Mouse (Mus musculus) 416B (cell line): ENCODE data around the gene Toe1.
"Not testable (repeated sequence)": the region's sequence is repeated elsewhere in the genome, so short reads cannot be mapped to it uniquely, and the experiment has no call there.

Source experiments
- DNase-seq: peaks from one replicate; pipeline ENCODE4 v3.0.0; 2011; ENCODE audit warnings: low read depth

The Toe1 gene

DNA sequence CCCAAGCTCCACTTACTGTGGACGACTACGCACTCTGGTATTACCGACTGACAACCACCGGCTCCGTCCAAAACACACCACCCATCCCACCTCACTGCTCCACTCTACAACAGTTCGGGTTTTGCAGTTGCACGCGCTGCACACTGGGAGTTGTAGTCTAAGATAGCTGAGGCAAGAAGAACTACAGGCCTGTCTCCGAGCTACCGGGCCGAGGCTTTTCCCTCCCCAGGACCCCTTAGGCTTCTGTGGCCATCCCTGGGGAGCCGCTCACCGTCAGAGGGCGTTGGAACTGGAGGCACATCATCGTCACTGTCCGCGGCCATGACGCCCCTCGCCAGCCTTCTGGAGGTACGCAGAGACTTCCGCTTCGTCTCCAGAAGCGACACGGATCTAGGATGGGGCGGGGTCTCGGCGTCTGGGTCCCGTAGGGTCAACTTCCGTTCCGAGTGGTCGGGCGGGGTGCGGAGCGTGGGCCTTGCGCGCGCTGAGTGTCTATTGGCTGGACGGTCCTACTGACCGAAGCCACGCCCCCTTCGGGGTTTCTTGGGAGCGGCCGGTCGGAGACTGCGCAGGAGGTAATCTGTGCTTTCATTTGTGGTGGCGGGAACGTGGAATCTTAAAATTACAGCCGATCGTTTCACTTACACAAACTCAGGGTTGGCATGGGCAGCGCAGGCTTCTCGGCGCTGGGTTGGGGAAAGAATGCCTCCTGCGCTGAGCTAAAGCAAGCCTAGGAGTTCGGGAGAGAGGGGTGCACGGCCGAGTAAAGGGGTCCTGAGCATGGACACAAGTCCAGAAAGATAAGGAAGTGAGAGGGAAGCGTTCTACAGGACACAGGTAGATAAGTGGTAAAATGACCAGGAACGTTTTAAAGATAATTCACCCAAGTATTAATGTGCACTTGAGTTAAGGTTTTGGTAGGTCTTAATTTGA is at the start of gene Toe1, which contains the start of gene Mutyh:
Gene Toe1 (minus strand): TSS at position 444 of the 933 bp plus-strand sequence.
Gene Mutyh (plus strand): TSS at position 527 of the 933 bp plus-strand sequence.
- peak; percentile 98 for DNase-seq

DNA sequence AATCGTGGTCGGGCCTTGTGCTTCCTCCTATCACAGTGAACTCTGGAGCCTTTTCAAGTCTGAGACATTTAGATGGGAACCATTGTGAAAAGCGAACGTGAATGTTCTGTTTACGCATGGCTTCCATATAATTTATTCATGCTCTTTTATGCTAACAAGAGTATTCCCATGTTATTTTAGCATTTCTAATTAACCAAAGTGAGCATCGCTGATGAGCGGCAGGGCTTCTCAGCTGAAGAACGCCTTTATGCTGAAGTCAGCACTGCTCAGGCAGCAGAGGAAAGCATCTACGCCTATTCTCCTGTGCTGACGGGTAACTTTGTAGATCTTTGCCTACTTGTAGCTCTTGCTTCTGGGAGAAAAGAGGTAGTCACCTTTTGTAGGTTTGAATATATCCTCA is 49.8 kb upstream of the Toe1 start:
- DNase-seq: no peak

DNA sequence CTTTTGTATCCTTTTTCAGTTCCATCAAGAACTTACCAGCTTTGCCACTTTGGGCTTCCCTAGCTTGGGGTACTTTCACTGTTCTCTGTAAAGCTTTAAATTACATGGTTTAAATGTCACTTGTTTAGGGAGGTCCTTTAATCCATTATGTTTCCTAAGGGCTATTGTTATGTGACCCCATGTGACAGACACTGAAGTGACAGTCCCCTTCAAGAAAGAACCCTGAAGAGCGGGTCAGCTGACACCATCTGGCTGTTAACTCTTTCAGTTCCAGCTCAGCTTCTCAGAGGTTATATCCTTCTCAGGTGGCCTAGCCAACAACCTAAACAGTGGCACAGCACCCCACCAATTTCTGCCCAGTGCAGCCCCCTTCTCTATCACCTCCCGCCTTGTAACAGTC is 46.8 kb upstream of the Toe1 start:
- DNase-seq: no peak

DNA sequence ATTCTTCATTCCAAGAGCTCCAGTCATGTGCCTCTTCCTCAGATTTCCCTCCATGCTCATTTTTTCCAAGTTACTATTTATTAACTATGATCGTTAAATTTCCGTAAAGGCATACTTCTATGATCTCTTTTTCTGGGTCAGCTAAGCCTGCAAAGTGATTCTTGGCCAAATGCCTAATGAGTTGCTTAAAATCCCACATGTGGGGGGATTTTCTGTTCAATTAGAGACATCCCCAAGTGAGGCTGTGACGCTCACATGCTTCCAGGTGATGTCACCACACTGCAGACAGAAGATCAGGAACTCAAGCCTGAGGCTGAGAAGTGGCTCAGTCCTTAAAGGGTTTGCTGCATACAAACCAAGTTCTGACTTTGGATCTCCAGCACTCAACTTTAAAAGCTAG is 42.5 kb upstream of the Toe1 start:
- no peak for DNase-seq

DNA sequence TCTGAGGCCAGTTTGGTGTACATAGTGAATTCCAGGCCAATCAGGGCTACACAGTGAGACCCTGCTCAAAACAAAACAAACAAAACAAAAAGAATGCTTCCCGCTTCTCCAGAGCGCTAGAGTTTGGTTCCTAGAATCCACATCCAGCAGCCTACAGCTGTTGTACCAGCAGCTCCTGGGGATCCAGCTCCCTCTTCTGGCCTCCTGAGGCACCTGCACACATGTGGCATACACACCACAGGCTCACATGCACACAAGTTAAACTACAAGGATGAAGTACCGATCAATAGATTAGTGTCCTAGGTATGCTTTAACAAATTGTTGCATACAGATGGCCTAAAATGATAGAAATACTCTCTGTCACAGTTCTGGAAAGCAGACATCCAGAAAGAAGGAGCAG is 36.9 kb upstream of the Toe1 start:
- no peak for DNase-seq

DNA sequence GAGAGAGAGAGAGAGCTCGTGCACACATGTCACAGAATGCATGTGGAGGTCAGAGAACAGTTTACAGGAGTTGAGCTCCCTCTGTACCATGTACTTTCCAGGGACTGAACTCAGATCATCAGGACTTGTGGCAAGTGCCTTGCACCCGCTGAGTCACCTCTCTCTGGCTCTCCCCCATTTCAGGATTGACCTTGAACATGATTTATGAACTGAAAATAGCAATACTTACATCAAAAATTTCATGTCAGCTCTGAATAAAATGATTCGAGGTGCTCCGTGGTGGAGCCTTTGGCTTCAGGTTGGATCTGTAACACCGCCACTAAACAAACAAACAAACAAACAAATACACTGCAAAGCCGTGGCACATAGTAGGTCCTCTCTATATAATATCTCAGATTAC is 33.4 kb upstream of the Toe1 start:
- DNase-seq: peak; percentile 14

DNA sequence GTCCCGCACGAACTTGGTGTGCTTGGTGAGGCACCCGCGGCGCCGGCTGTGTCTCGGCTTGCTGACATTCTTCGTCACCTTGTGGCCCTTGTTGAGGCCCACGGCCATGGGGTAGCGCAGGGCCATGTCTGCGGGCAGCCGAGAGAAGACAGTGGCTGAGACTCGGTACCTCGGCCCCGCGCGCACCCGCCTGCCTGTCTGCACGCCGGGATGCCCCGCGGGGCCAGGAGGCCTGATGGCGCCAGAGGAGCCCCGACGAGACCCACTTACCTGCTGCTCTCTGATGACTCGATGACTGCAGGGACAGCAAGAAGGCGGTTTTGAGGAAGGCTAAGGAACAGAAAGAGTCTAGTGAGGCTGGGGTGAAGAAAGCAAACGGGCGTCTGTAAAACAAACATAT is 32.7 kb upstream of the Toe1 start:
- not testable (repeated sequence) for DNase-seq

DNA sequence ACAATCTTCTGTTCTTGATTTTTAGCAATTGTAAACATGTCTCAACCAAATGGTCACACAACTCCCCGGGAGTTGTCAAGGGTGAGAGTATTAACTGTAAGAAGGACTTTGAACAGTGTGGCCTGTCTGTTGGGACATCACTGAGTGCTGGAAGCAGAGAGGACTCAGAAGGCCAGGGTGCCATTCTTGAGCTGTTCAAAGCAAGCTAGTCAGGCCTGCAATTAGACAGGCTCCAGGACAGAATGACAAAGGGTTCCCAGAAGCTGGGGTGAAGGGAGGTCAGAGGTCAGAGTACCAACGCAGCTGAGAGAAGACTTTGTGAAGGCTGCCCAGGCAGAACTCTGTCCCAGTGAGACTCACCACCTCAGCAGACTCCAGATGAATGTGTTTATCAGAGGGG is 31.6 kb upstream of the Toe1 start:
- no peak for DNase-seq

DNA sequence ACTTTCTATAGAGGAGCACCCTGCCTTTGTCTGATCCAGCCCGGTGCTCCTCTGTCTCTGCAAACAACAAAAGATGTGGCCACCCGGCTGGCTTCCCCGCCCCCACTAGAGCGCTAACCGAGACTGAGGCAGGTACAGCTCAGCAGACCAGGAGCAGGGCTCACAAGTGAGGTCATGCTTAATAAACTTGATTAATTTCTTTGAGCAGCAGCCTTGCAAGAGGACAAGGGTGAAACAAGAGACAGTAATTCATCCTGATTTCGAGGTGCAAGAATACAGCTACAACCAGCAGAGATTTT is 22.6 kb upstream of the Toe1 start:
- DNase-seq: no peak

DNA sequence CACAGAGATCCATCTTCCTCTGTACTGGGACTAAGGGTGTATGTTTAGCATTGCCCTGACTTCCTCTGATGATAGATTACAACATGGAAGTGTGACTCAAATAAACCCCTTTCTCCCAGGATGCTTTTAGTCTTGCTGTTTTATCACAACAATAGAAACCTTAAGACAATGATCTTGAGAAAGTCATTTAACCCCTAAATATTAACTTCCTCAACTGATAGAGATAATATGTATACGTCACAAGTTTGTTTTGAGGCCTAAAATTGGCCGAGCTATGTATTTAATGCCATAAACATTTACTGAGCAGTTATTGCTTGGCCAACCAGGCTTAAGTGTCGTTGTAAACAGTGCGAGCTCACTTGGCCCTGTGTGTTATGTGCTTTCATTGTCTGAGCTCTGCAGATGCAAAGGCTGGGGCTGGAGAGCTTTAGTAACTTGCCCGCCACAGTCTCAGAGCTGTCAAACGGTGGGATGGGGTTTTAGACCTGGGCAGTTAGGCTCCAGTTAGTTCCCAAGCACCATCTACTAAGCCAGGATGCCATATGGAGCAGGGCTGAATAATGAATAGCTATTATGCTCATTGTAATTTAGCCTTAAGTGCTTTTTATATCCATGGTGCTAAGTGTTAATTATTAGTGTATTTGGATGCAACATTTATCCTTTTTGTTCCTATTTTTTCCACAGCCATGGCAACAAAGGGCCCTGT is 22.1 kb upstream of the Toe1 start:
- DNase-seq: no peak

DNA sequence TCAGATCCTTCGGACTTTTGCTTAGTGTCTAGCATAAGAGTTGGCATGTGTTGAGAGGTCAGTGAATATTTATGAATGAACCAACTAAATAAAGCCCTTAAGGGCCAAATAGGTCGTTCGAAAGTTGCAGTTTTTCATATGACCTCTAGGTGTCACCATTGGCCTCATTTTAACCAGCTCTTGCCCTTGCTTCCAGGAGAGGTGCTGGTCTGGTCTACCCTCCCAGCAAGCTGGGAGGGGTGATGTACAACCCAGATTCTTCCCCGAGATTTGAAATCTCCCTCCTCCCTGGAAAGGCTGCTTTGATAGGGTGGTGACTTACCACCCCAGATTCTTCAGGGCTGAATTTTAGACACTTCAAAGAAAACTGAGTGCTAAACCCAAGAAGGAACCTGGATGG is 20.4 kb upstream of the Toe1 start:
- DNase-seq: peak; percentile 87

DNA sequence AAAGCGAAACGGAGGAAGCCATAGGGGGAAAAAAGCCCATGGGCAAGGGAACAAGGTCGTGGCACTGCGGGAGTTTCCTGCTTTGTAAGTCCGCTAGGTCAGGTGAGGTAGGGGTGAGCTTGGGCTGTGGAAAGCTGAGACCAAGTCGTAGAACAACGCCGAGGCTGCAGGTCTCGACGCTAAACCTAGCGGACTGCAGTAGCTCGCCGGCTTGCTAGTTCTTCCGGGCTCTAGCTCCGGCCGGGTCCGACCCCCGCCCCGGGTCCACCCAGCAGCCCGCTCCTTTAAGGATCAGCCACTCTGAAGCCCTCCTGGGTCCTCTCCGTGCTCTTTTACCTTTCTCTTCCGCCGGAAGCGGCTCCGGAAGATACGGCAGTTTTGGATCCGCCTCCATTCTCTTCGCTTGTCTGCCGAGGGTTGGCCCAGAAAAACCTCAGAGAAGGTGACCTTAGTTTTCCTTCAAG is 17.1 kb upstream of the Toe1 start:
- DNase-seq: peak; percentile 61

DNA sequence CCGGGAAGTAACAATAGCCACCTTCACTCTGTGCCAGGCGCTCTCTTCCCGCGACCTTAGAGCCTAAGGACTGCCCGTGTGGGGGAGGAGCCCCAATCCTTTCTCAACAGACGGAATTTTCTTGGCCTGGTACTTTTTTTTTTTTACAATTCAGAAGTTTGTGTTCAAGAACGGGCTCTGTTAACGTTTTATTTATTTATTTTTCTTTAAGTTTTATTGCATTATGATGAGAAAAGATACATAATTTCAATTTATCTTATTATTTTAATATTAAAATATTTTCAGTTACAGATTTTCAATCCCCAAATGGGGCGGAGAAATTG is 14.2 kb upstream of the Toe1 start, which contains the start of gene Hpdl:
Gene Hpdl (minus strand): TSS at position 14 of the 323 bp plus-strand sequence.
- no peak for DNase-seq

DNA sequence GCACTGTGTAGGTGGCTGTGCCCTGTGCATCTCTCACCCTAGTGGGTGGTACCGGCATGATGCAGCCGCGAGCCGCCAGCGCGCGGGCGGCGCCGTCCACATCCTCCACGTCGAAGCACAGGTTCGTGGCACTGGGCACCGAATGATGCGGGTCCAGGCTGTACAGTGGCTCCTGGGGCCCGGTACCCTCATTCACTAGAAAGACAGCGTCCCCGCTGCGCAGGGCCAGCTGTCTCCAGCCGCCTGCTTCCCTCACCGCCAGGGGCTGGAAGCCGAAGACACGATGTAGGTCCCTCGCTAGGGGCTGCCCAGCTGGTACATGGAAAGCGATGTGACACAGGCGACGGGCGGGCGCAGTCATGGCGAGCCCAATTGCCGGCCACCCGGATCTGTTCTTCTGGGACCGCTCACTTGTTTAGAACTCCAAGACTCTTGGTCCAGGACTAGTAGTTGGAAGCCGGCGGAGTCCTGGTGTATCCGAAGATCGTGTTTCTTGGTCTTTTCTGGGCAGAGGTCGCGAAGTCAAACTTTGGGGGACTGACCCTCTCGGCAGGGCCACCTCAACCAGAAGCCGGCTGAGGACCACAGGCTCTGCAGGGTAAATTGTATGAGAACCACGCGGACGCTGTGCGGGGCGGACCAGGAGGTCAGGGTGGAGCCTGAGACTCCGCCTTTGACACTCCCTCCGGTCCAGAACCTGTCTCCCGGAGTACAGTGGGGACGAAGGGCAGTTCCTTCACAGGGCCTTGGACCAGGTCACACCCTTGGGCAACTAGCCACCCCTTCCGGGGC is 13.7 kb upstream of the Toe1 start:
- DNase-seq: no peak

DNA sequence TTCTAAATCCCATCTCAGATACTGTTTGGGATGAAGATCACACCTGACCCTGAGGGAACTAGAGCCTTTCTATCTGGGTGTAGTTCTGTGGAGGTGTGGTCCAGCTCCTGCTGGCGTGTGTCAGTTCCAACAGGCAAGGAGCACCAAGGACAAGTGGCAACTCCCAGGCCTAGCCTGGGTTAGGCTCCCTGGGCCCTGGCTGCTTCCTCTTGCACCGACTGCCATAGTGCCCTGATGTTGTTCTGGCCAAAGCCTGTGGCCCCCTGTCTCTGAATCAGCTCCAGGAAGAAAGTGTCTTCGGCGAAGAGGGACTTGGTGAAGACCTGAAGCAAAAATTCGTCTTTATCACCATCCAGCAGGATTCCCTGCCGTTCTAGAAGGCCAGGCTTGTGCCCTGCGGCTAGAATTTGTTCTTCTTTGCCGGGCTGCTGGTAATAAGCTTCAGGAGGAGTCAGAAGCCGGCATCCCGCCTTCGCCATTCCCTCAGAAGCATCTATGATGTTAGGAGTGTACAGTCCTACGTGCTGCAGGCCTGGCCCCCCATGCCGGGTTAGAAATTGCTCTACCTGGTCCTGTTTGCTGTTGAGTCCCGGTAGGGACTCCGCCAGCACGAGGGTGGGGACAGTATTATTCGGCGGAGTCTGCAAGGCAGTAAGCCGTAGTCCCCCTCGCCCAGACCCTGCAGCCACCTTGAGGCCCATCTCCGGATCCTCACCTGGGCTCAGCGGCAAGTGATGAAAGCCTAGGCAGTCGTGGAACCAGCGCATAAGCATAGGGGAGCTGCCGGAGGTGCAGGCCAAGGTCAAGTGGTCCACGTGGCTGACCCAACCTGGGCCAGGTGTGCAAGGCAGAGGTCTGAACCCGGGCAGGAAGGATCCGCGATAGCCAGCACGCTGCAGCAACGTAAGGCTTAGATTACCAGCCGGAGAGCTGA is 12.8 kb upstream of the Toe1 start:
- DNase-seq: no peak

DNA sequence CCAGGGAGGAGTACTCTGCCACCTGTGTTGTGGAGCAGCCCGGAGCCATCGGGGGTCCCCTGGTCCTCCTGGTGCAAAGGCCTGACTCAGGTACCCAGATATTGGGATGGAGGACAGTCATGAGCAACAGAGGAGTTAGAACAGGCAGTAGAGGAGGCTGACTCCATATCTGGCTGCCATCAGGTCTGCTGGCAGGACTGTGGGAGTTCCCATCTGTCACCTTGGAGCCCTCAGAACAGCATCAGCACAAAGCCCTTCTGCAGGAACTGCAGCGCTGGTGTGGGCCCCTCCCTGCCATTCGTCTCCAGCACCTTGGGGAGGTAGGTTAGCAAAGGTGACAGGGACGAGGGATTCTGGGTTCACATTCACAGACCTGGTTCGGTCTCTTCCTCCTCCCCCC is 10.0 kb upstream of the Toe1 start:
- no peak for DNase-seq

DNA sequence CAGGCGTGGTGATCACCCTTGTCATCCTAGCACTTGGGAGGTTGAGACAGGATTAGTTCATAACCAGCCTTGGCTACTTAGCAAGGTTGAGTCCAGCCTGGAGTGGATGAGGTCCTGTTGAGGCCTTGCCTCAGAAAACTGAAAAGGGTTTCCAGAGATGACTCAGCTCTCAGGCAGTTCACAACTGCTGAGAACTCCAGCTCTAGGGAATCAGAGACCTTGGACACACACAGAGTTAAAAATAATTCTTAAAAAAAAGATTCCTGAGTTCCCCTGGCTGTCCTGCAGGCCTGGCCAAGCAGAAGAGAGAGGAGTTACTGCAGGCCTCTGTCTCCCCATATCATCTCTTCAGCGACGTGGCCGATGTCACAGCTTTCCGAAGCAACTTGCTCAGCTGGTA is 7.8 kb upstream of the Toe1 start:
- DNase-seq: no peak

DNA sequence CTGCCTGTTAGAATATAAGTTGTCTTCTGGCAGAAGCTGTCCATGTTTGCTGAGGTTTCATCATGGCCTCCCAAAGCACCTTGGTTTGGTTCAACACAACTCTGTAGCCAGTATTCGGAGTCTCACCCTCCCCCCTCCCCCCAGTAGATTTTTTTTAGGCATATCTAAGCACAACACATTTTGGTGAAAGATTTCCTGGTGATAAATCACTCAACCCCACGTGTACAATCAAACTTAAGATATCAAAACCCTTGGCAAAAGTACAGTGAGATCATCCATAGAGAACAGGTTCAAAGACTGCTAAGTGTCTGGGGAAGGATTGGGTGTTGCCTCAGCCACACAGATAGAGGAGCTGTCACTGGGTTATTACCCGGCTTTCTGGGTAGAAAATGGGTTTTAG is 3.6 kb upstream of the Toe1 start:
- peak; percentile 14 for DNase-seq

DNA sequence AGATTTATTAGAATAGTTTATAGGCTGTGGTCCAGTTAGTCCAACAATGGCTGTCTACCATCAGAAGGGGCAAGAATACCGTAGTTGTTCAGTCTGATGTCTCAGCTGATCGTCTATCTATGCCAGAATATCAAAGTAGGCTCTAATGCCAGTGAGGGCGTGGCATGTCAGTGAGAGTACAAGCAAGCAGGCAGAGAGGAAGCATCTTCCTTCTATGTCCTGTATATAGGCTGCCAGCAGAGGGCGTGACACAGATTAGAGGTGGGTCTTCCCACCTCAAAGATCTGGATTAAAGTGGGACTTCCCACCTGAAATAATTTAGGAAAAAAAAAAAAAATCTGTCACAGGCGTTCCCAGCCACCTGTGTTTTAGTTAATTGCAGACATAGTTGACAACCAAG is 7.5 kb downstream of the Toe1 start:
- DNase-seq: peak; percentile 60

DNA sequence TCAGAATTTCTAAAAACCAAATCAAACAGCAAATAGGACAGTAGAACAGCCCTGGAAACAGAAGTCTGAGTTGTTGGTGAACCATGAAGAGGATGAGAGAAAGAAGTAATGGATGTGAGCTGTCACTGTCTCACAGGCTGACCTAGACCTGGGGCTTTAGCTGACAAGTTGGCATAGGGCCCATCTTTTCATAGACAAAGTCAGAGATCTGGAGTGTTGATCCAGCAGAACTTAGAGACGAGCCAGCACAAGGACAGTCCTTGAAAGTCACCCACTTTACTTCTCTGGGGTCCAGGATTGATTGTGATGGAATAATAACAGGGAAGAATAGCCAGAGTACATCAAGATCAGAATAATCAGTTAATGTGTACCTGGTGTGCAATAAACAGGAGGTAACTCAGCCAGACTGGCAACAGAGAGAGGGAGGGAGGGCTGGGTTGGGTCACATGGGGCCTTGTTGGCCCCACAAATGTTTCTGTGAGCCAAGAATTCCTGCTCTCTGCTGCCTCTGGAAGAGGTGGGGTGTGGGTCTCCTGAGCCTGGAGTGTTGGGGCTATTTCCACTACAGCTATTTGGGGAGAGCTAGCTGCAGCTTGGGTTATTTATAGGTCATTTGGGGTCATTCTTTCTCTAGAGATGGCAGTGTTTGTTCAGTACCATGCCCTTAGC is 10.9 kb downstream of the Toe1 start:
- DNase-seq: no peak

DNA sequence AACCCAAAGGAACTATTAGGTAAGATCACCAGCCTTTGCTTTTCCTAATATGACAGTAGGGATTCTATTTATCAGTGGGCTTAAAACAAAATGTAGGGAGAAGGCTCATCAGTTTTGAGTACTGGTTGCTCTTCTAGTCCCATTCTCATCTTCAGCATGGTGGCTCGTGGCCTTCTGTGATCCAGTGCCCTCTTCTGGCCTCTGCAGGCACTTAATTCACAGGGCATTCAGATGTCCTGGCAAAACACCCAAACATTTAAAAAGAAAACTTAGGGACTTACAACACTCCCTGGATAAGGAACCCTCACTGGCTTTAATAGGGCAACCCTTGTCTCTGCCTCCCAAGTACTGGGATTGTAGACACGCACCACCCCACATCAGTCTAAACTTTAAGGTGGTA is 13.2 kb downstream of the Toe1 start:
- peak; percentile 51 for DNase-seq
